Comparison of ENCODE assay signal across 25 mouse cellular contexts in the genomic region with DNA sequence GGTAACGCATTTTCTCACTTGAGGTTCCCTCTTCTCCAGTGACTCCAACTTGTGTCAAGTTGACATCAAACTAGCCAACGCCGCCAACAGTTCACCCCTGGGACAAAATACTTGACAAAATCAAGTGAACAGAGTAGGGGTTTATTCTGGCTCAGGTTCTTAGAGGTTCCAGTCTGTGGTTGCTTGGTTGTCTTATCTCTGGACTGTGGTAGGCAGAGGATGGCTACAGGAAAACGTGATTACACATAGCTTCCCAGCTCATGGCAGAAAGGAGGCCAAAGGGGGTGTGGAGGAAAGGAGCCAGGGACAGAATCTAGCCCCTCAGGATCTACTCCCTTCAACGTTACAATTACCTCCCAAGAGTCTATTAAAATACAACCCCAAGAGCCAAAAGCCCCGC. TPM values are rescaled to one million over a fixed set of nuclear protein-coding genes. Genes with fewer than 3 reads are reported as not detected.
A peak's percentile ranks its signal among the peaks of the same experiment; 100 is the strongest.
DNase-seq lines count a peak whose midpoint lies in the region; ATAC-seq and TF ChIP-seq lines count a peak whose summit lies in the region.
"Had no signal": no experiment of that assay in that cellular context is flagged by ENCODE, and none has a peak within 500 bp of the region (broad histone marks: within the 10 kb centered on the region; RNA-seq: fewer than 3 reads in every experiment).

No protein-coding gene starts in this region.

- TF ChIP-seq CTCF in gastrocnemius, adult 2 months (IDR thresholded peaks at IDR 0.05) = no peak
- TF ChIP-seq CTCF in thymus, adult 2 months (IDR thresholded peaks at IDR 0.05; ENCODE audit: borderline replicate concordance, control insufficient read depth, extremely low read depth, insufficient read depth, low read length, poor library complexity) = no peak

- H3K36me3 ChIP-seq in thymus, adult 2 months (ENCODE audit: control insufficient read depth, insufficient read depth, low read length) = peaks cover 18% of the 10 kb centered on the region
- no peaks in the 10 kb centered on the region; the same call in 1 of the 2 replicates for H3K36me3 ChIP-seq in liver, embryonic 12.5 days
- H3K36me3 ChIP-seq: embryonic facial prominence, embryonic 10.5 days; forebrain, embryonic 12.5 days; G1E; hindbrain, embryonic 15.5 days; midbrain, embryonic 15.5 days; neural tube, embryonic 15.5 days had no signal

- WGBS in thymus, adult 2 months = 51% methylated on average over 6 of the region's 6 CpGs
- WGBS in liver, embryonic 12.5 days (ENCODE audit: insufficient replicate concordance) = 54% methylated on average over 6 of the region's 6 CpGs

- ATAC-seq in liver, embryonic 12.5 days = no peak
- ATAC-seq in megakaryocyte-erythroid progenitor cell, adult 5-6 weeks (replicated peaks; ENCODE audit: low FRiP score, low TSS enrichment, poor library complexity, severe bottlenecking) = peak; percentile 24; the same call in 1 of the 2 replicates
- ATAC-seq: intestine, embryonic 16.5 days; lung, postnatal 0 days; midbrain, embryonic 15.5 days had no signal

- no peak overlapping the region for H3K4me3 ChIP-seq in gastrocnemius, adult 2 months
- H3K4me3 ChIP-seq in thymus, adult 2 months (ENCODE audit: control insufficient read depth, insufficient read depth, low read length) = no peak overlapping the region
- H3K4me3 ChIP-seq in liver, embryonic 12.5 days = no peak overlapping the region
- H3K4me3 ChIP-seq: embryonic facial prominence, embryonic 10.5 days; forebrain, embryonic 12.5 days; heart, embryonic 10.5 days; hindbrain, embryonic 15.5 days; midbrain, embryonic 15.5 days; myocyte; neural tube, embryonic 15.5 days had no signal

- no peak overlapping the region for H3K4me2 ChIP-seq in liver, embryonic 12.5 days
- H3K4me2 ChIP-seq: forebrain, embryonic 12.5 days; hindbrain, embryonic 15.5 days; midbrain, embryonic 15.5 days; neural tube, embryonic 15.5 days had no signal

- H3K9me3 ChIP-seq in liver, embryonic 12.5 days (replicated peaks) = 0 out of 2 replicates have a peak, but pooled peaks cover 6% of the 10 kb centered on the region
- H3K9me3 ChIP-seq: embryonic facial prominence, embryonic 10.5 days; forebrain, embryonic 12.5 days; hindbrain, embryonic 15.5 days; midbrain, embryonic 15.5 days; neural tube, embryonic 15.5 days had no signal

- H3K9ac ChIP-seq in liver, embryonic 12.5 days = no peak overlapping the region
- H3K9ac ChIP-seq: forebrain, embryonic 12.5 days; hindbrain, embryonic 15.5 days; midbrain, embryonic 15.5 days; neural tube, embryonic 15.5 days had no signal

- peak overlapping the region; percentile 41; the same call in 1 of the 2 replicates for H3K27ac ChIP-seq in gastrocnemius, adult 2 months
- H3K27ac ChIP-seq in thymus, adult 2 months (ENCODE audit: control insufficient read depth, insufficient read depth, low read length) = peak overlapping the region; percentile 97
- H3K27ac ChIP-seq in liver, embryonic 12.5 days = peak overlapping the region; percentile 63; the same call in 1 of the 2 replicates
- H3K27ac ChIP-seq: embryonic facial prominence, embryonic 10.5 days; forebrain, embryonic 12.5 days; heart, embryonic 10.5 days; hindbrain, embryonic 15.5 days; midbrain, embryonic 15.5 days; neural tube, embryonic 15.5 days had no signal

- H3K27me3 ChIP-seq in thymus, adult 2 months (ENCODE audit: control insufficient read depth, insufficient read depth, low read length) = no peaks in the 10 kb centered on the region
- H3K27me3 ChIP-seq in liver, embryonic 12.5 days (replicated peaks) = no peaks in the 10 kb centered on the region; the same call in 1 of the 2 replicates
- H3K27me3 ChIP-seq: hindbrain, embryonic 15.5 days; midbrain, embryonic 15.5 days had no signal

- H3K4me1 ChIP-seq in thymus, adult 2 months (replicated peaks; ENCODE audit: control insufficient read depth, insufficient read depth, low read length) = peaks cover 68% of the 10 kb centered on the region
- peaks cover 19% of the 10 kb centered on the region for H3K4me1 ChIP-seq in liver, embryonic 12.5 days
- H3K4me1 ChIP-seq: forebrain, embryonic 12.5 days had no signal

- no peak for TF ChIP-seq POLR2A in thymus, adult 2 months (IDR thresholded peaks at IDR 0.05; ENCODE audit: control insufficient read depth, extremely low read depth, insufficient read depth, low read length, poor library complexity)

- DNase-seq in gastrocnemius, adult 2 months = no peak
- no peak for DNase-seq in gastrocnemius, adult 18-20 months (ENCODE audit: low spot score)
- DNase-seq in thymus, adult 2 months = peak; percentile 11
- DNase-seq in thymus, adult 18-20 months = no peak
- DNase-seq in lung, postnatal 25 days (ENCODE audit: low spot score) = no peak
- no peak for DNase-seq in kidney, adult 8-10 months
- DNase-seq: adrenal gland, postnatal 25 days; cerebellum, adult 18-20 months; cerebellum, postnatal 36 days; gastrocnemius, postnatal 36 days; heart, postnatal 4 days; left cerebral cortex, postnatal 4 days had no signal

- intact Hi-C loops in gastrocnemius, adult 2 months (cut with DNase I) = no loop called here

RNA-seq across cellular contexts. Expression of gene Ramp1, which starts 7.1 kb away (rescaled TPM):
- 10 to 100 TPM; 19.0 to 29.3 TPM for total RNA-seq in gastrocnemius, adult 2 months (2021)
- total RNA-seq in gastrocnemius, adult 18-20 months (2021) = 10 to 100 TPM; 22.6 to 23.3 TPM
- 261 and 288 TPM in 2 replicates for polyA plus RNA-seq in thymus, adult 2 months (2012; rRNA removed)
- 4.0 and 4.4 TPM in 2 replicates for polyA plus RNA-seq in liver, embryonic 12.5 days (2016; fragmentation: Nextera tagmentation; extraction: Ambion mirVana)
- 18.7 and 24.7 TPM in 2 replicates for total RNA-seq in megakaryocyte-erythroid progenitor cell, adult 5-6 weeks (2014; fragmentation: Nextera tagmentation)
- 28.4 and 48.3 TPM in 2 replicates for total RNA-seq in megakaryocyte-erythroid progenitor cell, adult 5-6 weeks (2017)

RNA-seq across cellular contexts. Expression of gene Rbm44, which starts 41.8 kb away (rescaled TPM):
- total RNA-seq in gastrocnemius, adult 2 months (2021) = not detected
- total RNA-seq in gastrocnemius, adult 18-20 months (2021) = not detected
- 0.27 and 0.70 TPM in 2 replicates for polyA plus RNA-seq in thymus, adult 2 months (2012; rRNA removed)
- polyA plus RNA-seq in liver, embryonic 12.5 days (2016; fragmentation: Nextera tagmentation; extraction: Ambion mirVana) = 1.1 and 1.5 TPM in 2 replicates
- total RNA-seq in megakaryocyte-erythroid progenitor cell, adult 5-6 weeks (2014; fragmentation: Nextera tagmentation) = 3.8 and 9.0 TPM in 2 replicates
- total RNA-seq in megakaryocyte-erythroid progenitor cell, adult 5-6 weeks (2017) = 5.6 and 11.7 TPM in 2 replicates
- total RNA-seq: gastrocnemius, postnatal 36 days had no signal
- polyA plus RNA-seq: G1E; liver, adult 2 months; myocyte had no signal

Comparison
In these comparisons a context has a peak if more than half of its experiments do, and no peak if none do; other contexts are left out.
1. H3K27ac ChIP-seq: peak in every context shown above with its lines; median percentile 97 in thymus, adult 2 months; 63 in liver, embryonic 12.5 days; 41 in gastrocnemius, adult 2 months.
2. RNA of gene Rbm44, which starts 41.8 kb away (total RNA-seq): 3.8 to 11.7 TPM in megakaryocyte-erythroid progenitor cell, adult 5-6 weeks; not detected in gastrocnemius, adult 2 months and not detected in gastrocnemius, adult 18-20 months; every median in the first group is over 4 times any median in the second.